Mouse (Mus musculus): ENCODE data around the gene Trpm8. TPM values are rescaled to one million over a fixed set of nuclear protein-coding genes. Genes with fewer than 3 reads are reported as not detected.
A peak's percentile ranks its signal among the peaks of the same experiment; 100 is the strongest.

Gene Trpm8
- polyA plus RNA-seq, 1 experiment from 2014 or later = not detected

- H3K4me1 ChIP-seq (replicated peaks) = no peaks in the 10 kb centered on the region
- no peaks in the 10 kb centered on the region for H3K27me3 ChIP-seq
- no peaks in the 10 kb centered on the region for H3K36me3 ChIP-seq
- 46% methylated on average over 3 of the region's 3 CpGs for WGBS (ENCODE audit: insufficient replicate concordance)
- H3K9ac ChIP-seq = no peak overlapping the region
- H3K27ac ChIP-seq = no peak overlapping the region
- no peak for ATAC-seq (ENCODE audit: low read depth)
- DNase-seq = no peak
- H3K4me3 ChIP-seq (replicated peaks) = no peak overlapping the region
- H3K4me2 ChIP-seq = no peak overlapping the region
- H3K9me3 ChIP-seq (replicated peaks) = no peaks in the 10 kb centered on the region
These were observed 125.9 kb downstream of the Trpm8 start for GRCm38 (mm10) chr1:88403378-88403777.

GRCm38 (mm10) chr1:88406078-88406806, 128.8 kb downstream of the Trpm8 start:
- Histone ChIP-seq H3K9me3 (replicated peaks) (no peaks in the 10 kb centered on the region), H3K27ac (peak overlapping the region; percentile 32; the same call in 1 of the 2 replicates), H3K4me3 (replicated peaks) (no peak overlapping the region), H3K4me1 (replicated peaks) (0 out of 2 replicates have a peak, but pooled peaks cover 5% of the 10 kb centered on the region), H3K36me3 (0 out of 2 replicates have a peak, but pooled peaks cover 2% of the 10 kb centered on the region), H3K27me3 (no peaks in the 10 kb centered on the region), H3K9ac (no peak overlapping the region), H3K4me2 (no peak overlapping the region)
- WGBS (ENCODE audit: insufficient replicate concordance) = 57% methylated on average over 12 of the region's 12 CpGs
- DNase-seq = no peak
- peak; percentile 45; the same call in 1 of the 2 replicates for ATAC-seq (ENCODE audit: low read depth)

- H3K36me3 ChIP-seq = 0 out of 2 replicates have a peak, but pooled peaks cover 3% of the 10 kb centered on the region
- no peaks in the 10 kb centered on the region for H3K9me3 ChIP-seq (replicated peaks)
- peak within 1 kb of the TSS; percentile 69 for H3K27ac ChIP-seq
- peak within 1 kb of the TSS; percentile 19; the same call in 1 of the 2 replicates for H3K9ac ChIP-seq
- ATAC-seq (ENCODE audit: low read depth) (peak; percentile 66), DNase-seq (no peak)
- 0 out of 2 replicates have a peak, but pooled peaks cover 5% of the 10 kb centered on the region for H3K4me1 ChIP-seq (replicated peaks)
- peak within 1 kb of the TSS; percentile 37 for H3K4me3 ChIP-seq (replicated peaks)
- WGBS (ENCODE audit: insufficient replicate concordance) = 58% methylated on average over 5 of the region's 5 CpGs
- H3K4me2 ChIP-seq = peak within 1 kb of the TSS; percentile 44
- H3K27me3 ChIP-seq = no peaks in the 10 kb centered on the region
These were observed 129.3 kb downstream of the Trpm8 start, which contains the start of gene Spp2 for GRCm38 (mm10) chr1:88406807-88407198. TSS of gene Spp2 (plus strand) at chr1:88406961.

GRCm38 (mm10) chr1:88408340-88408739, 130.9 kb downstream of the Trpm8 start:
- H3K4me1 ChIP-seq (replicated peaks) = 0 out of 2 replicates have a peak, but pooled peaks cover 5% of the 10 kb centered on the region
- H3K36me3 ChIP-seq = 0 out of 2 replicates have a peak, but pooled peaks cover 3% of the 10 kb centered on the region
- ATAC-seq (ENCODE audit: low read depth) (no peak), DNase-seq (no peak)
- no peak overlapping the region for H3K9ac ChIP-seq
- H3K9me3 ChIP-seq (replicated peaks) = no peaks in the 10 kb centered on the region
- H3K27me3 ChIP-seq = no peaks in the 10 kb centered on the region
- WGBS (ENCODE audit: insufficient replicate concordance) = 56% methylated on average over 4 of the region's 4 CpGs
- H3K4me2 ChIP-seq = peak overlapping the region; percentile 44
- H3K4me3 ChIP-seq (replicated peaks) = peak overlapping the region; percentile 37; the same call in 1 of the 2 replicates
- H3K27ac ChIP-seq = no peak overlapping the region; the same call in 1 of the 2 replicates

GRCm38 (mm10) chr1:88412013-88412412, 134.6 kb downstream of the Trpm8 start:
- WGBS (ENCODE audit: insufficient replicate concordance) = 69% methylated on average over 5 of the region's 5 CpGs

GRCm38 (mm10) chr1:88418943-88419342, 141.5 kb downstream of the Trpm8 start:
- Histone ChIP-seq H3K27ac (no peak overlapping the region), H3K4me2 (no peak overlapping the region), H3K4me3 (replicated peaks) (no peak overlapping the region), H3K27me3 (no peaks in the 10 kb centered on the region), H3K9ac (no peak overlapping the region), H3K9me3 (replicated peaks) (no peaks in the 10 kb centered on the region), H3K4me1 (replicated peaks) (peaks cover 4% of the 10 kb centered on the region; the same call in 1 of the 2 replicates), H3K36me3 (no peaks in the 10 kb centered on the region)
- 46% methylated on average over 2 of the region's 2 CpGs for WGBS (ENCODE audit: insufficient replicate concordance)
- ATAC-seq (ENCODE audit: low read depth) (peak; percentile 71), DNase-seq (no peak)

More at GRCm38 (mm10) chr1:88412013-88412412, 134.6 kb downstream of the Trpm8 start:
- Histone ChIP-seq H3K9ac (no peak overlapping the region), H3K4me3 (replicated peaks) (no peak overlapping the region), H3K27me3 (no peaks in the 10 kb centered on the region), H3K4me1 (replicated peaks) (0 out of 2 replicates have a peak, but pooled peaks cover 5% of the 10 kb centered on the region), H3K27ac (no peak overlapping the region), H3K9me3 (replicated peaks) (no peaks in the 10 kb centered on the region), H3K4me2 (no peak overlapping the region), H3K36me3 (0 out of 2 replicates have a peak, but pooled peaks cover 3% of the 10 kb centered on the region)
- ATAC-seq (ENCODE audit: low read depth) = no peak
- no peak for DNase-seq

GRCm38 (mm10) chr1:88422045-88422444, 144.6 kb downstream of the Trpm8 start:
- ATAC-seq (ENCODE audit: low read depth) (0 out of 2 replicates have a peak, but pooled peaks have one; percentile 34), DNase-seq (no peak)
- no peaks in the 10 kb centered on the region for H3K27me3 ChIP-seq
- no peaks in the 10 kb centered on the region for H3K9me3 ChIP-seq (replicated peaks)
- H3K9ac ChIP-seq = no peak overlapping the region
- no peak overlapping the region for H3K27ac ChIP-seq
- H3K36me3 ChIP-seq = 0 out of 2 replicates have a peak, but pooled peaks cover 3% of the 10 kb centered on the region
- peaks cover 4% of the 10 kb centered on the region; the same call in 1 of the 2 replicates for H3K4me1 ChIP-seq (replicated peaks)
- H3K4me2 ChIP-seq = no peak overlapping the region
- no peak overlapping the region for H3K4me3 ChIP-seq (replicated peaks)
- WGBS (ENCODE audit: insufficient replicate concordance) = 72% methylated on average over 10 of the region's 10 CpGs

- Histone ChIP-seq H3K9ac (no peak overlapping the region), H3K9me3 (replicated peaks) (no peaks in the 10 kb centered on the region), H3K27ac (no peak overlapping the region), H3K36me3 (0 out of 2 replicates have a peak, but pooled peaks cover 3% of the 10 kb centered on the region), H3K4me1 (replicated peaks) (peaks cover 4% of the 10 kb centered on the region; the same call in 1 of the 2 replicates), H3K27me3 (no peaks in the 10 kb centered on the region), H3K4me2 (no peak overlapping the region), H3K4me3 (replicated peaks) (no peak overlapping the region)
- ATAC-seq (ENCODE audit: low read depth) = no peak
- WGBS (ENCODE audit: insufficient replicate concordance) = 46% methylated on average over 7 of the region's 7 CpGs
- DNase-seq = no peak
These were observed 145.5 kb downstream of the Trpm8 start for GRCm38 (mm10) chr1:88422846-88423395.

- 19% methylated on average over 8 of the region's 8 CpGs for WGBS (ENCODE audit: insufficient replicate concordance)
- no peak overlapping the region for H3K27ac ChIP-seq
- peak; percentile 39 for DNase-seq
- 0 out of 2 replicates have a peak, but pooled peaks cover 3% of the 10 kb centered on the region for H3K36me3 ChIP-seq
- no peak overlapping the region for H3K4me2 ChIP-seq
- H3K4me1 ChIP-seq (replicated peaks) = peaks cover 8% of the 10 kb centered on the region; the same call in 1 of the 2 replicates
- ATAC-seq (ENCODE audit: low read depth) = no peak
- H3K4me3 ChIP-seq (replicated peaks) = no peak overlapping the region
- H3K9ac ChIP-seq = no peak overlapping the region
- H3K9me3 ChIP-seq (replicated peaks) = no peaks in the 10 kb centered on the region
- H3K27me3 ChIP-seq = no peaks in the 10 kb centered on the region
These were observed 147.3 kb downstream of the Trpm8 start for GRCm38 (mm10) chr1:88424602-88425252.

GRCm38 (mm10) chr1:88427987-88428741, 150.7 kb downstream of the Trpm8 start:
- WGBS (ENCODE audit: insufficient replicate concordance) = 65% methylated on average over 11 of the region's 11 CpGs

More at GRCm38 (mm10) chr1:88427987-88428741, 150.7 kb downstream of the Trpm8 start:
- no peaks in the 10 kb centered on the region for H3K27me3 ChIP-seq
- DNase-seq = no peak
- no peak for ATAC-seq (ENCODE audit: low read depth)
- no peak overlapping the region for H3K4me3 ChIP-seq (replicated peaks)
- H3K4me1 ChIP-seq (replicated peaks) = peaks cover 5% of the 10 kb centered on the region; the same call in 1 of the 2 replicates
- H3K36me3 ChIP-seq = 0 out of 2 replicates have a peak, but pooled peaks cover 3% of the 10 kb centered on the region
- no peaks in the 10 kb centered on the region for H3K9me3 ChIP-seq (replicated peaks)
- H3K9ac ChIP-seq = no peak overlapping the region
- H3K27ac ChIP-seq = no peak overlapping the region
- H3K4me2 ChIP-seq = no peak overlapping the region
